Mouse (Mus musculus): ENCODE results near the gene Umod. TPM values are rescaled to one million over a fixed set of nuclear protein-coding genes. Genes with fewer than 3 reads are reported as not detected.

Umod gene
- polyA plus RNA-seq, 1 experiment from 2014 or later, result not detected

GRCm38 (mm10) chr7:119427180-119427616 is 51.9 kb downstream of the Umod start:
- no peaks in the 10 kb centered on the region for H3K27me3 ChIP-seq
- H3K4me1 ChIP-seq (replicated peaks), result no peaks in the 10 kb centered on the region
- H3K9me3 ChIP-seq (replicated peaks), result no peaks in the 10 kb centered on the region
- no peak overlapping the region for H3K4me2 ChIP-seq
- no peak overlapping the region for H3K4me3 ChIP-seq (replicated peaks)
- WGBS (ENCODE audit: insufficient replicate concordance), result 18% methylated on average over 6 of the region's 6 CpGs
- no peak overlapping the region for H3K27ac ChIP-seq (replicated peaks)
- ATAC-seq (ENCODE audit: insufficient read depth), result no peak
- H3K9ac ChIP-seq, result no peak overlapping the region
- no peaks in the 10 kb centered on the region for H3K36me3 ChIP-seq (replicated peaks)

GRCm38 (mm10) chr7:119420730-119421129 is 58.4 kb downstream of the Umod start:
- Histone ChIP-seq H3K4me2 (no peak overlapping the region), H3K36me3 (replicated peaks) (no peaks in the 10 kb centered on the region), H3K4me3 (replicated peaks) (no peak overlapping the region), H3K9me3 (replicated peaks) (no peaks in the 10 kb centered on the region), H3K4me1 (replicated peaks) (no peaks in the 10 kb centered on the region), H3K9ac (no peak overlapping the region), H3K27me3 (no peaks in the 10 kb centered on the region), H3K27ac (replicated peaks) (no peak overlapping the region)
- WGBS (ENCODE audit: insufficient replicate concordance), result 6% methylated on average over 2 of the region's 2 CpGs
- no peak for ATAC-seq (ENCODE audit: insufficient read depth)

- Histone ChIP-seq H3K36me3 (replicated peaks) (no peaks in the 10 kb centered on the region), H3K27ac (replicated peaks) (no peak overlapping the region), H3K4me2 (no peak overlapping the region), H3K27me3 (no peaks in the 10 kb centered on the region), H3K9me3 (replicated peaks) (no peaks in the 10 kb centered on the region), H3K4me3 (replicated peaks) (no peak overlapping the region), H3K9ac (no peak overlapping the region), H3K4me1 (replicated peaks) (no peaks in the 10 kb centered on the region)
- ATAC-seq (ENCODE audit: insufficient read depth), result no peak
- WGBS (ENCODE audit: insufficient replicate concordance), result 36% methylated on average over 1 of the region's 1 CpGs
Measured at GRCm38 (mm10) chr7:119418523-119418922, 60.6 kb downstream of the Umod start.

Other genes with a start within 250 kb of the Umod start
- not detected in 2 replicates for gene Gp2, start 20.0 kb downstream of the Umod start, polyA plus RNA-seq (2015; fragmentation: Nextera tagmentation; extraction: Ambion mirVana)
- gene Acsm5, start 40.2 kb upstream of the Umod start, polyA plus RNA-seq (2015; fragmentation: Nextera tagmentation; extraction: Ambion mirVana), result 0.21 and 0.23 TPM in 2 replicates
- gene Pdilt, start 44.2 kb upstream of the Umod start, polyA plus RNA-seq (2015; fragmentation: Nextera tagmentation; extraction: Ambion mirVana), result not detected in 2 replicates
- not detected in 2 replicates for gene Acsm2, start 75.1 kb upstream of the Umod start, polyA plus RNA-seq (2015; fragmentation: Nextera tagmentation; extraction: Ambion mirVana)
- 13.9 and 17.2 TPM in 2 replicates for gene Acsm1, start 127.7 kb upstream of the Umod start, polyA plus RNA-seq (2015; fragmentation: Nextera tagmentation; extraction: Ambion mirVana)
- not detected in 2 replicates for gene Acsm4, start 210.7 kb upstream of the Umod start, polyA plus RNA-seq (2015; fragmentation: Nextera tagmentation; extraction: Ambion mirVana)
- 23.7 and 24.0 TPM in 2 replicates for gene Thumpd1, start 241.5 kb upstream of the Umod start, polyA plus RNA-seq (2015; fragmentation: Nextera tagmentation; extraction: Ambion mirVana)

Data from liver, embryonic 15.5 days (tissue).